Mouse (Mus musculus) heart, embryonic 15.5 days (tissue): ENCODE measurements around the gene Wdr62. TPM values are rescaled to one million over a fixed set of nuclear protein-coding genes. Genes with fewer than 3 reads are reported as not detected.

ENCODE experiments used
- ATAC-seq: fragments of 200-750 bp; cut with Nextera tagmentation; replicated peaks from 2 replicates; pipeline ENCODE4 v1.8.0; 2017; ENCODE audit warnings: low read depth, moderate TSS enrichment; ENCODE audit not compliant: insufficient number of reproducible peaks, insufficient read depth, low FRiP score
- H3K27ac ChIP-seq: fragments of 300-500 bp; sonication (generic); 2 replicates; pipeline ENCODE4 v1.5.1; 2015; ENCODE audit warnings: mild to moderate bottlenecking, inconsistent platforms
- H3K27me3 ChIP-seq: fragments of 300-500 bp; sonication (generic); 2 replicates; pipeline ENCODE4 v1.6.1; 2015; ENCODE audit warnings: inconsistent platforms
- H3K36me3 ChIP-seq: fragments of 300-500 bp; sonication (generic); 2 replicates; pipeline ENCODE4 v1.6.1; 2015; ENCODE audit warnings: mild to moderate bottlenecking, inconsistent platforms
- H3K4me1 ChIP-seq: fragments of 300-500 bp; sonication (generic); replicated peaks from 2 replicates; pipeline ENCODE4 v1.6.1; 2015; ENCODE audit warnings: inconsistent platforms
- H3K4me2 ChIP-seq: fragments of 300-500 bp; sonication (generic); 2 replicates; pipeline ENCODE4 v1.6.1; 2015; ENCODE audit warnings: inconsistent platforms, mild to moderate bottlenecking, moderate library complexity
- H3K4me3 ChIP-seq: fragments of 300-500 bp; sonication (generic); 2 replicates; pipeline ENCODE4 v1.5.1; 2015; ENCODE audit warnings: mild to moderate bottlenecking, inconsistent platforms
- H3K9ac ChIP-seq: fragments of 300-500 bp; sonication (generic); 2 replicates; pipeline ENCODE4 v1.6.1; 2015; ENCODE audit warnings: mild to moderate bottlenecking, inconsistent platforms
- H3K9me3 ChIP-seq: fragments of 300-500 bp; sonication (generic); replicated peaks from 2 replicates; pipeline ENCODE4 v1.6.1; 2016; ENCODE audit warnings: inconsistent platforms
- WGBS: fragments of 180-500 bp; shearing (Covaris S2); methylation state at CpG from one replicate; pipeline ENCODE4 v1.1.7; 2015; ENCODE audit warnings: mixed read lengths; 5-methylcytosine and 5-hydroxymethylcytosine counted together
- polyA plus RNA-seq: library from polyadenylated mRNA; unstranded; fragments of >200 nt; fragmentation: Nextera tagmentation; extraction: Ambion mirVana; gene quantifications from 2 replicates; pipeline ENCODE4 v1.2.1, GENCODE M21; 2015

Wdr62 gene
- polyA plus RNA-seq, 1 experiment from 2014 or later, result 6.7 TPM

GRCm38 (mm10) chr7:30318142-30318541 lies 37.9 kb upstream of the Wdr62 start:
- Histone ChIP-seq H3K4me3 (no peak overlapping the region), H3K27ac (no peak overlapping the region), H3K4me1 (peaks cover 29% of the 10 kb centered on the region), H3K4me2 (no peak overlapping the region), H3K9ac (no peak overlapping the region), H3K27me3 (no peaks in the 10 kb centered on the region), H3K9me3 (no peaks in the 10 kb centered on the region), H3K36me3 (no peaks in the 10 kb centered on the region)
- WGBS, result 91% methylated on average over 3 of the region's 3 CpGs
- no peak for ATAC-seq

GRCm38 (mm10) chr7:30315559-30316529 lies 35.6 kb upstream of the Wdr62 start:
- WGBS, result 67% methylated on average over 13 of the region's 13 CpGs
- Histone ChIP-seq H3K4me2 (no peak overlapping the region; the same call in 1 of the 2 replicates), H3K4me3 (no peak overlapping the region), H3K9me3 (no peaks in the 10 kb centered on the region), H3K27me3 (no peaks in the 10 kb centered on the region), H3K4me1 (peaks cover 15% of the 10 kb centered on the region), H3K36me3 (no peaks in the 10 kb centered on the region), H3K27ac (no peak overlapping the region), H3K9ac (no peak overlapping the region)
- ATAC-seq, result no peak

GRCm38 (mm10) chr7:30314721-30315155 lies 34.5 kb upstream of the Wdr62 start, which contains the start of gene Syne4:
Syne4 (plus strand) TSS chr7:30314807.
- peak within 1 kb of the TSS; percentile 26; the same call in 1 of the 2 replicates for H3K9ac ChIP-seq
- no peaks in the 10 kb centered on the region for H3K27me3 ChIP-seq
- H3K4me1 ChIP-seq, result peaks cover 11% of the 10 kb centered on the region
- no peaks in the 10 kb centered on the region for H3K9me3 ChIP-seq
- peak within 1 kb of the TSS; percentile 52 for H3K4me2 ChIP-seq
- no peaks in the 10 kb centered on the region for H3K36me3 ChIP-seq
- no peak within 1 kb of the TSS for H3K27ac ChIP-seq
- ATAC-seq, result no peak
- peak within 1 kb of the TSS; percentile 35 for H3K4me3 ChIP-seq
- 5% methylated on average over 9 of the region's 9 CpGs for WGBS

GRCm38 (mm10) chr7:30313666-30314320 lies 33.6 kb upstream of the Wdr62 start:
- H3K27ac ChIP-seq, result no peak overlapping the region
- ATAC-seq, result no peak
- no peak overlapping the region for H3K9ac ChIP-seq
- H3K4me1 ChIP-seq, result peaks cover 19% of the 10 kb centered on the region
- no peaks in the 10 kb centered on the region for H3K27me3 ChIP-seq
- no peak overlapping the region for H3K4me2 ChIP-seq
- no peaks in the 10 kb centered on the region for H3K9me3 ChIP-seq
- 52% methylated on average over 27 of the region's 27 CpGs for WGBS
- no peak overlapping the region for H3K4me3 ChIP-seq
- no peaks in the 10 kb centered on the region for H3K36me3 ChIP-seq

GRCm38 (mm10) chr7:30310136-30310535 lies 29.9 kb upstream of the Wdr62 start:
- no peak overlapping the region for H3K27ac ChIP-seq
- no peak for ATAC-seq
- no peak overlapping the region for H3K9ac ChIP-seq
- no peaks in the 10 kb centered on the region for H3K9me3 ChIP-seq
- no peak overlapping the region for H3K4me3 ChIP-seq
- 83% methylated on average over 12 of the region's 12 CpGs for whole genome bisulfite sequencing
- peaks cover 25% of the 10 kb centered on the region for H3K4me1 ChIP-seq
- H3K36me3 ChIP-seq, result no peaks in the 10 kb centered on the region
- no peaks in the 10 kb centered on the region for H3K27me3 ChIP-seq
- no peak overlapping the region for H3K4me2 ChIP-seq

- H3K27me3 ChIP-seq, result no peaks in the 10 kb centered on the region
- H3K4me1 ChIP-seq, result peaks cover 22% of the 10 kb centered on the region
- peak overlapping the region; percentile 64 for H3K9ac ChIP-seq
- ATAC-seq, result no peak
- peak overlapping the region; percentile 68 for H3K4me3 ChIP-seq
- no peaks in the 10 kb centered on the region for H3K36me3 ChIP-seq
- peak overlapping the region; percentile 19 for H3K27ac ChIP-seq
- peak overlapping the region; percentile 89 for H3K4me2 ChIP-seq
- H3K9me3 ChIP-seq, result no peaks in the 10 kb centered on the region
- WGBS, result 55% methylated on average over 15 of the region's 15 CpGs
Observed at GRCm38 (mm10) chr7:30309395-30310129, 29.3 kb upstream of the Wdr62 start.

GRCm38 (mm10) chr7:30308076-30309005 lies 28.1 kb upstream of the Wdr62 start, which contains the start of gene Alkbh6:
Alkbh6 (plus strand) TSS chr7:30308717.
- Histone ChIP-seq H3K27me3 (no peaks in the 10 kb centered on the region), H3K27ac (peak within 1 kb of the TSS; percentile 69), H3K4me2 (peak within 1 kb of the TSS; percentile 89), H3K4me3 (peak within 1 kb of the TSS; percentile 68), H3K9me3 (no peaks in the 10 kb centered on the region), H3K9ac (peak within 1 kb of the TSS; percentile 64), H3K4me1 (peaks cover 16% of the 10 kb centered on the region), H3K36me3 (no peaks in the 10 kb centered on the region)
- ATAC-seq, result peak; percentile 100
- 4% methylated on average over 27 of the region's 27 CpGs for WGBS

- Histone ChIP-seq H3K27me3 (no peaks in the 10 kb centered on the region), H3K4me2 (no peak overlapping the region), H3K4me3 (no peak overlapping the region), H3K9me3 (no peaks in the 10 kb centered on the region), H3K4me1 (peaks cover 16% of the 10 kb centered on the region), H3K9ac (no peak overlapping the region), H3K36me3 (no peaks in the 10 kb centered on the region; the same call in 1 of the 2 replicates), H3K27ac (no peak overlapping the region)
- no peak for ATAC-seq
- WGBS, result 89% methylated on average over 16 of the region's 16 CpGs
Observed at GRCm38 (mm10) chr7:30306083-30306779, 26.0 kb upstream of the Wdr62 start.

- Histone ChIP-seq H3K36me3 (no peaks in the 10 kb centered on the region; the same call in 1 of the 2 replicates), H3K27ac (no peak overlapping the region), H3K4me1 (no peaks in the 10 kb centered on the region), H3K4me3 (no peak overlapping the region), H3K9me3 (no peaks in the 10 kb centered on the region), H3K27me3 (no peaks in the 10 kb centered on the region), H3K4me2 (no peak overlapping the region), H3K9ac (no peak overlapping the region)
- WGBS, result 39% methylated on average over 3 of the region's 3 CpGs
- ATAC-seq, result no peak
Observed at GRCm38 (mm10) chr7:30300914-30301313, 20.7 kb upstream of the Wdr62 start.

- no peak overlapping the region for H3K27ac ChIP-seq
- H3K4me2 ChIP-seq, result no peak overlapping the region
- peaks cover 5% of the 10 kb centered on the region; the same call in 1 of the 2 replicates for H3K4me1 ChIP-seq
- no peak overlapping the region for H3K4me3 ChIP-seq
- WGBS, result 76% methylated on average over 16 of the region's 16 CpGs
- no peaks in the 10 kb centered on the region for H3K27me3 ChIP-seq
- no peak for ATAC-seq
- no peak overlapping the region for H3K9ac ChIP-seq
- no peaks in the 10 kb centered on the region for H3K9me3 ChIP-seq
- no peaks in the 10 kb centered on the region for H3K36me3 ChIP-seq
Observed at GRCm38 (mm10) chr7:30297266-30297665, 17.0 kb upstream of the Wdr62 start.
